Mouse (Mus musculus) heart, embryonic 14.5 days (tissue): ENCODE data around the gene Fabp7. TPM values are rescaled to one million over a fixed set of nuclear protein-coding genes. Genes with fewer than 3 reads are reported as not detected.

Experiments
- ATAC-seq: fragments of 200-750 bp; cut with Nextera tagmentation; 2 replicates; pipeline ENCODE4 v1.8.0; 2017; ENCODE audit warnings: low read depth, moderate TSS enrichment; ENCODE audit not compliant: insufficient number of reproducible peaks, insufficient read depth, low FRiP score
- H3K27ac ChIP-seq, 2 experiments: fragments of 200-500 bp in 1 of 2; fragments of 300-500 bp in 1 of 2; sonication (generic) in 1 of 2; replicated peaks in 1 of 2; 2 replicates each; pipeline ENCODE4 v1.5.1; 2012 to 2014; ENCODE audit warnings: low read depth in 2 of 2, low read length in 2 of 2, control low read depth in 1 of 2, mild to moderate bottlenecking in 1 of 2, mixed read lengths in 1 of 2; ENCODE audit not compliant: control insufficient read depth in 1 of 2, insufficient read depth in 1 of 2
- H3K27me3 ChIP-seq: fragments of 300-500 bp; sonication (generic); 2 replicates; pipeline ENCODE4 v1.6.1; 2014; ENCODE audit warnings: mild to moderate bottlenecking, low read length, control low read depth; ENCODE audit not compliant: control insufficient read depth, insufficient read depth
- H3K36me3 ChIP-seq: fragments of 300-500 bp; sonication (generic); 2 replicates; pipeline ENCODE4 v1.6.1; 2014; ENCODE audit warnings: mild to moderate bottlenecking, control low read depth, low read length, mixed read lengths; ENCODE audit not compliant: control insufficient read depth, insufficient read depth
- H3K4me1 ChIP-seq, 2 experiments: fragments of 200-500 bp in 1 of 2; fragments of 300-500 bp in 1 of 2; sonication (generic) in 1 of 2; 2 replicates each; pipeline ENCODE4 v1.6.1; 2012 to 2014; ENCODE audit warnings: low read length in 2 of 2, control low read depth in 1 of 2, mixed read lengths in 1 of 2; ENCODE audit not compliant: control insufficient read depth in 2 of 2, insufficient read depth in 2 of 2
- H3K4me2 ChIP-seq: fragments of 300-500 bp; sonication (generic); 2 replicates; pipeline ENCODE4 v1.6.1; 2014; ENCODE audit warnings: mild to moderate bottlenecking, low read length
- H3K4me3 ChIP-seq, 2 experiments: fragments of 200-500 bp in 1 of 2; fragments of 300-500 bp in 1 of 2; sonication (generic) in 1 of 2; 2 replicates each; pipeline ENCODE4 v1.5.1; 2012 to 2014; ENCODE audit warnings: low read length in 2 of 2, mild to moderate bottlenecking in 2 of 2, control low read depth in 1 of 2, low read depth in 1 of 2, moderate library complexity in 1 of 2; ENCODE audit not compliant: control insufficient read depth in 1 of 2, insufficient read depth in 1 of 2
- H3K9ac ChIP-seq: fragments of 300-500 bp; sonication (generic); 2 replicates; pipeline ENCODE4 v1.6.1; 2014; ENCODE audit warnings: mild to moderate bottlenecking, low read length
- H3K9me3 ChIP-seq: fragments of 300-500 bp; sonication (generic); 2 replicates; pipeline ENCODE4 v1.6.1; 2016; ENCODE audit warnings: low read length, control low read depth; ENCODE audit not compliant: control insufficient read depth
- WGBS: fragments of 180-500 bp; shearing (Covaris S2); extraction: QIAGEN DNeasy Blood & Tissue Kit; methylation state at CpG from one replicate; pipeline ENCODE4 v1.1.7; 2014; 5-methylcytosine and 5-hydroxymethylcytosine counted together
- polyA plus RNA-seq: library from polyadenylated mRNA; unstranded; fragments of >200 nt; fragmentation: Nextera tagmentation; extraction: Ambion mirVana; gene quantifications from 2 replicates; pipeline ENCODE4 v1.2.1, GENCODE M21; 2014

Gene Fabp7
- polyA plus RNA-seq, 1 experiment from 2014 or later, result 10.5 TPM

GRCm38 (mm10) chr10:57785552-57785951, 871 bp downstream of the Fabp7 start:
- Histone ChIP-seq H3K36me3 (no peaks in the 10 kb centered on the region), H3K9me3 (no peaks in the 10 kb centered on the region), H3K4me3 (no peak overlapping the region), H3K4me2 (no peak overlapping the region), H3K9ac (no peak overlapping the region), H3K4me1 (peaks cover 0 to 3% of the 10 kb centered on the region in 2 experiments; a peak in 2 of 4 replicates), H3K27ac (no peak overlapping the region), H3K27me3 (no peaks in the 10 kb centered on the region)
- 75% methylated on average over 2 of the region's 2 CpGs for WGBS
- ATAC-seq, result no peak

- H3K9ac ChIP-seq, result no peak overlapping the region
- no peak overlapping the region for H3K4me3 ChIP-seq
- peaks cover 4 to 9% of the 10 kb centered on the region in 2 experiments; a peak in 3 of 4 replicates for H3K4me1 ChIP-seq
- WGBS, result 89% methylated on average over 1 of the region's 1 CpGs
- H3K27me3 ChIP-seq, result no peaks in the 10 kb centered on the region
- no peak for ATAC-seq
- H3K9me3 ChIP-seq, result no peaks in the 10 kb centered on the region
- no peaks in the 10 kb centered on the region for H3K36me3 ChIP-seq
- H3K4me2 ChIP-seq, result no peak overlapping the region
- no peak overlapping the region for H3K27ac ChIP-seq
These were observed 8.3 kb downstream of the Fabp7 start for GRCm38 (mm10) chr10:57792957-57793356.

GRCm38 (mm10) chr10:57794018-57794417, 9.3 kb downstream of the Fabp7 start, which contains the start of gene Smpdl3a:
TSS of gene Smpdl3a (plus strand) at chr10:57794335.
- no peak for ATAC-seq
- H3K9me3 ChIP-seq, result no peaks in the 10 kb centered on the region
- no peaks in the 10 kb centered on the region for H3K36me3 ChIP-seq
- peak within 1 kb of the TSS; percentile 68 to 70 for H3K27ac ChIP-seq
- H3K4me1 ChIP-seq, result peaks cover 4 to 9% of the 10 kb centered on the region in 2 experiments; a peak in 3 of 4 replicates
- peak within 1 kb of the TSS; percentile 65 to 81 for H3K4me3 ChIP-seq
- peak within 1 kb of the TSS; percentile 80 for H3K4me2 ChIP-seq
- peak within 1 kb of the TSS; percentile 85 for H3K9ac ChIP-seq
- no peaks in the 10 kb centered on the region for H3K27me3 ChIP-seq
- 83% methylated on average over 7 of the region's 7 CpGs for WGBS

GRCm38 (mm10) chr10:57794491-57795461, 10.1 kb downstream of the Fabp7 start:
- peaks cover 4 to 9% of the 10 kb centered on the region in 2 experiments; a peak in 3 of 4 replicates for H3K4me1 ChIP-seq
- peak overlapping the region; percentile 68 to 70 for H3K27ac ChIP-seq
- peak overlapping the region; percentile 65 to 81 for H3K4me3 ChIP-seq
- ATAC-seq, result peak; percentile 76
- no peaks in the 10 kb centered on the region for H3K9me3 ChIP-seq
- peak overlapping the region; percentile 80 for H3K4me2 ChIP-seq
- no peaks in the 10 kb centered on the region for H3K27me3 ChIP-seq
- H3K36me3 ChIP-seq, result no peaks in the 10 kb centered on the region
- H3K9ac ChIP-seq, result peak overlapping the region; percentile 85
- WGBS, result under 1% methylated on average over 44 of the region's 44 CpGs

DNA sequence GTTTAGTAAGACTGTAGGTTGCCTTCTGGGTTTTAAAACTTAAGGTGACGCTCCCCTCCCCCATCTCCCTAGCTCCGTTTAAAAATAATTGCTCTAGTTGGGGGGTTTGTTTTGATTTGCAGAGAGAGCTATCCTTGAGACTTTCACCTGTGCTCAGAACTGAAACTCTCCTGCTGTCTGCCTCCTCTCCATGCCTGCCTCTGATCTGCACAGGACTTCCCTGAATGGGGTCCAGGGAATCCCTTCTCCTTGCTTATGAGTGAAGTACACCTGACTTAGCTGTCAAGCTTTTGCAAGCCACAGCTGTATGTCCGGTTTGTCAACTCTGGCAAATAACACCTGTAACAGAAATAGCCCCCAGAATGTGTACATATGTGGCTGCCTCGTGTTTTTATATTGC, 10.9 kb downstream of the Fabp7 start:
- Histone ChIP-seq H3K4me1 (peaks cover 4 to 9% of the 10 kb centered on the region in 2 experiments; a peak in 3 of 4 replicates), H3K4me3 (peak overlapping the region; percentile 65 to 81), H3K9ac (peak overlapping the region; percentile 85), H3K27ac (no peak overlapping the region), H3K9me3 (no peaks in the 10 kb centered on the region), H3K27me3 (no peaks in the 10 kb centered on the region), H3K4me2 (peak overlapping the region; percentile 80), H3K36me3 (no peaks in the 10 kb centered on the region)
- WGBS, result 23% methylated on average over 4 of the region's 4 CpGs
- no peak for ATAC-seq

- Histone ChIP-seq H3K9me3 (no peaks in the 10 kb centered on the region), H3K9ac (no peak overlapping the region), H3K4me3 (peak overlapping the region in 1 of 2 experiments; percentile 65; a peak in 1 of 4 replicates), H3K36me3 (no peaks in the 10 kb centered on the region), H3K4me1 (peaks cover 4 to 9% of the 10 kb centered on the region in 2 experiments; a peak in 3 of 4 replicates), H3K27ac (no peak overlapping the region), H3K27me3 (no peaks in the 10 kb centered on the region), H3K4me2 (peak overlapping the region; percentile 80)
- 40% methylated on average over 4 of the region's 4 CpGs for WGBS
- ATAC-seq, result no peak
These were observed 11.4 kb downstream of the Fabp7 start for GRCm38 (mm10) chr10:57796057-57796456.

GRCm38 (mm10) chr10:57799486-57799885, 14.8 kb downstream of the Fabp7 start:
- H3K9ac ChIP-seq, result no peak overlapping the region
- no peaks in the 10 kb centered on the region for H3K9me3 ChIP-seq
- H3K4me3 ChIP-seq, result no peak overlapping the region
- H3K4me2 ChIP-seq, result no peak overlapping the region
- H3K27ac ChIP-seq, result no peak overlapping the region
- H3K4me1 ChIP-seq, result peaks cover 4 to 9% of the 10 kb centered on the region in 2 experiments; a peak in 3 of 4 replicates
- WGBS, result 81% methylated on average over 1 of the region's 1 CpGs
- H3K27me3 ChIP-seq, result no peaks in the 10 kb centered on the region
- peaks cover 4% of the 10 kb centered on the region; the same call in 1 of the 2 replicates for H3K36me3 ChIP-seq
- ATAC-seq, result no peak
